Mouse (Mus musculus) heart, embryonic 16.5 days (tissue): ENCODE measurements around the gene Tex38. TPM values are rescaled to one million over a fixed set of nuclear protein-coding genes. Genes with fewer than 3 reads are reported as not detected.

Source experiments
- ATAC-seq: fragments of 200-750 bp; cut with Nextera tagmentation; replicated peaks from 2 replicates; pipeline ENCODE4 v1.8.0; 2017; ENCODE audit warnings: moderate number of reproducible peaks; ENCODE audit not compliant: insufficient read depth, low FRiP score; ENCODE audit errors: extremely low read depth
- H3K27ac ChIP-seq: fragments of 300-500 bp; sonication (generic); 2 replicates; pipeline ENCODE4 v1.5.1; 2014; ENCODE audit warnings: mild to moderate bottlenecking, low read length, control low read depth, moderate library complexity
- H3K27me3 ChIP-seq: fragments of 300-500 bp; sonication (generic); 2 replicates; pipeline ENCODE4 v1.6.1; 2014; ENCODE audit warnings: low read length, mixed read lengths; ENCODE audit not compliant: control insufficient read depth, insufficient read depth
- H3K36me3 ChIP-seq: fragments of 300-500 bp; sonication (generic); 2 replicates; pipeline ENCODE4 v1.6.1; 2014; ENCODE audit not compliant: control insufficient read depth, insufficient read depth
- H3K4me1 ChIP-seq: fragments of 300-500 bp; sonication (generic); 2 replicates; pipeline ENCODE4 v1.6.1; 2014; ENCODE audit warnings: low read length, mixed read lengths; ENCODE audit not compliant: control insufficient read depth, insufficient read depth
- H3K4me2 ChIP-seq: fragments of 300-500 bp; sonication (generic); 2 replicates; pipeline ENCODE4 v1.6.1; 2014; ENCODE audit warnings: low read depth, mild to moderate bottlenecking, control low read depth, low read length
- H3K4me3 ChIP-seq: fragments of 300-500 bp; sonication (generic); 2 replicates; pipeline ENCODE4 v1.5.1; 2014; ENCODE audit warnings: mild to moderate bottlenecking, control low read depth, low read length
- H3K9ac ChIP-seq: fragments of 300-500 bp; sonication (generic); 2 replicates; pipeline ENCODE4 v1.6.1; 2014; ENCODE audit warnings: low read length, control low read depth
- H3K9me3 ChIP-seq: fragments of 300-500 bp; sonication (generic); replicated peaks from 2 replicates; pipeline ENCODE4 v1.6.1; 2016; ENCODE audit warnings: low read length; ENCODE audit not compliant: control insufficient read depth
- WGBS: fragments of 180-500 bp; shearing (Covaris S2); extraction: QIAGEN DNeasy Blood & Tissue Kit; methylation state at CpG from one replicate; pipeline ENCODE4 v1.1.7; 2014; 5-methylcytosine and 5-hydroxymethylcytosine counted together
- polyA plus RNA-seq: library from polyadenylated mRNA; unstranded; fragments of >200 nt; fragmentation: Nextera tagmentation; extraction: Ambion mirVana; gene quantifications from 2 replicates; pipeline ENCODE4 v1.2.1, GENCODE M21; 2015

The Tex38 gene
- polyA plus RNA-seq, 1 experiment from 2014 or later, result not detected

DNA sequence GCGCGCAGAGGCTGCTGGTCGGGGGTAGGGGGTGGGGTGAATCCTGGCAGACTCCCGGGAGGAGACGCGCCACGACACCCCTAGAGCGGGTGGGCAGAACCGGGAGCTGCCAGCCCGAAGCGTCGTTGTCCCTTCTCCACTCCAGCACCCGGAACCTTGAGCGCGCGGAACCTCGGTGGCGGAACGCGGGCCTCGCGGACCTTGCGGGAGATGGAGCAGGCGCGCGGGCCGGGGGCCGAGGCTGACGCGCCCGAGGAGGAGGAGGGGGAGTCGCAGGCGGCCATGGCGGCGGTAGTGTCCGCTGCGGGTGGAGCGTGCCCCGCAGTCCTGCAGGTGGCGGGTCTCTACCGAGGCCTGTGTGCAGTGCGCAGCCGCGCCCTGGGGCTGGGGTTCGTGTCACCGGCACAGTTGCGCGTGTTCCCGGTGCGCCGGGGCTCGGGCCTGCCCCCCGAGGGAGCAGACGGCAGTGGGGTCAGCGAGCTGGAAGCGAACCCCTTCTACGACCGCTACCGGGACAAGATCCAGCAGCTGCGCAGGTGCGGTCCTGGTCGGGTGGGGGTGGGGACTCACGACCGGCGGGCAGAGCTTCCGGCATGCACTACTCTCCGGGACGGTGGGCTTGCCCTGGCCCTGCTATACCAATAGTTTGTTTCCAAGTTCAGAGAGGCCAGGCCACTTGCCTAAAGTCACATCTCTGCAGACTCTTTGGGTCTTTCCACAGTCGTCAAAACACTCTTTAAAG, 4.1 kb upstream of the Tex38 start, which contains the start of gene Atpaf1:
Gene Atpaf1, plus strand, starts transcription at position 44 of the 742 bp plus-strand sequence.
- under 1% methylated on average over 69 of the region's 69 CpGs for WGBS
- Histone ChIP-seq H3K27ac (peak within 1 kb of the TSS; percentile 78), H3K27me3 (no peaks in the 10 kb centered on the region), H3K9me3 (no peaks in the 10 kb centered on the region), H3K4me2 (peak within 1 kb of the TSS; percentile 93), H3K9ac (peak within 1 kb of the TSS; percentile 91), H3K36me3 (peaks cover 11% of the 10 kb centered on the region), H3K4me3 (peak within 1 kb of the TSS; percentile 72), H3K4me1 (peaks cover 4% of the 10 kb centered on the region)
- ATAC-seq, result peak; percentile 83

- ATAC-seq, result no peak
- Histone ChIP-seq H3K9me3 (no peaks in the 10 kb centered on the region), H3K4me1 (peaks cover 4% of the 10 kb centered on the region), H3K36me3 (no peaks in the 10 kb centered on the region), H3K27ac (no peak overlapping the region), H3K4me3 (no peak overlapping the region), H3K27me3 (no peaks in the 10 kb centered on the region), H3K9ac (no peak overlapping the region), H3K4me2 (no peak overlapping the region)
- 87% methylated on average over 5 of the region's 5 CpGs for WGBS
These were observed 1.4 kb upstream of the Tex38 start for GRCm38 (mm10) chr4:115782026-115782805.

DNA sequence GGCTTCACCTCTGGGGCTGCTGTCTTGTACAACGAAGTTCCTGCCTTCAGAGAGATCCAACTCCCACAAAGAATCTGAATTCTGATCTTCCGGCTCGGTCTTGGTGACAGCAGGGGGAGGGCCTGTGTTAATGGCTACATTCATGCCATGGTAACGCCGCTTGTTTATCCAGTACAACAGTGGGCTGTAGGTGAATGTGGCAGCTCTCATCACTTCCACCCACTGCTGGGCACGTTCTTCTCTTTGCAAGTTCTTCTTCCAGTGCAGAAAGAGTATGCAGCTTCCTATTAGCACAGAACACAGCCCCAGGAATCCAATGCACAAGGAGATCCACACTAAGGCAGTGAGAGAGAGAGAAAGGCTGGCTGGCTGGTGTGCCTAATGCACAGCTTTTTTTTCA, 549 bp downstream of the Tex38 start:
- no peak overlapping the region for H3K27ac ChIP-seq
- WGBS, result 41% methylated on average over 6 of the region's 6 CpGs
- peaks cover 2% of the 10 kb centered on the region; the same call in 1 of the 2 replicates for H3K36me3 ChIP-seq
- no peak overlapping the region for H3K9ac ChIP-seq
- H3K4me2 ChIP-seq, result no peak overlapping the region
- no peaks in the 10 kb centered on the region; the same call in 1 of the 2 replicates for H3K4me1 ChIP-seq
- no peak for ATAC-seq
- no peaks in the 10 kb centered on the region for H3K27me3 ChIP-seq
- no peak overlapping the region for H3K4me3 ChIP-seq
- H3K9me3 ChIP-seq, result no peaks in the 10 kb centered on the region

DNA sequence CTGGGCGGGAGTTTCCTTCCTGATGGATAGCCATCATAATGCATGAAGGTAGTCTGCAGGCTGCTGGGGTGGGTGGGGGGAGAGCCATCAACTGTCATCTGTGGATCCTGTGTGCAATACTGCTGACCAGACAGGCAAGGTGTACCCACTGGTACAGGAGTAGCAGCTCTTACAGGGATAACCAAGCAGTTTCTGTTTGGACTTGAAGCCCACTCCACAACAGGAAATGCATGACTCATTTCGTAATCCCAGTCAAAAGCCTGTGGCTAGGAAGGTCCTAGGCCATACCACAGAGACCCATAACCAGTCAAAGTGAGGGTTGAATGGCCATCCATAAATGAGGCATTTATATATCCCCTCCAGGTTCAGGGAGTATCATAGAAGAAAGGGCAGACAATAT, 3.2 kb downstream of the Tex38 start:
- H3K4me1 ChIP-seq, result no peaks in the 10 kb centered on the region; the same call in 1 of the 2 replicates
- no peak overlapping the region for H3K27ac ChIP-seq
- ATAC-seq, result no peak
- H3K4me2 ChIP-seq, result no peak overlapping the region
- H3K36me3 ChIP-seq, result peaks cover 10% of the 10 kb centered on the region; the same call in 1 of the 2 replicates
- H3K4me3 ChIP-seq, result no peak overlapping the region
- no peaks in the 10 kb centered on the region for H3K27me3 ChIP-seq
- no peak overlapping the region for H3K9ac ChIP-seq
- WGBS, result 87% methylated on average over 2 of the region's 2 CpGs
- H3K9me3 ChIP-seq, result no peaks in the 10 kb centered on the region

- H3K4me1 ChIP-seq, result no peaks in the 10 kb centered on the region; the same call in 1 of the 2 replicates
- no peak for ATAC-seq
- no peak overlapping the region for H3K4me2 ChIP-seq
- 71% methylated on average over 6 of the region's 6 CpGs for WGBS
- H3K27ac ChIP-seq, result no peak overlapping the region
- no peaks in the 10 kb centered on the region for H3K27me3 ChIP-seq
- H3K9me3 ChIP-seq, result no peaks in the 10 kb centered on the region
- no peak overlapping the region for H3K4me3 ChIP-seq
- H3K36me3 ChIP-seq, result peaks cover 15% of the 10 kb centered on the region
- no peak overlapping the region for H3K9ac ChIP-seq
These were observed 5.8 kb downstream of the Tex38 start for GRCm38 (mm10) chr4:115775056-115775455.

GRCm38 (mm10) chr4:115767647-115768467, 13.0 kb downstream of the Tex38 start:
- H3K9ac ChIP-seq, result no peak overlapping the region
- no peaks in the 10 kb centered on the region for H3K9me3 ChIP-seq
- H3K4me1 ChIP-seq, result no peaks in the 10 kb centered on the region
- no peak overlapping the region for H3K27ac ChIP-seq
- no peak overlapping the region for H3K4me2 ChIP-seq
- H3K27me3 ChIP-seq, result no peaks in the 10 kb centered on the region
- H3K36me3 ChIP-seq, result peaks cover 31% of the 10 kb centered on the region
- no peak for ATAC-seq
- 74% methylated on average over 11 of the region's 11 CpGs for WGBS
- no peak overlapping the region for H3K4me3 ChIP-seq

- H3K27me3 ChIP-seq, result no peaks in the 10 kb centered on the region
- WGBS, result 93% methylated on average over 11 of the region's 11 CpGs
- no peak overlapping the region for H3K27ac ChIP-seq
- ATAC-seq, result no peak
- peaks cover 6% of the 10 kb centered on the region; the same call in 1 of the 2 replicates for H3K4me1 ChIP-seq
- H3K9me3 ChIP-seq, result no peaks in the 10 kb centered on the region
- no peak overlapping the region for H3K9ac ChIP-seq
- no peak overlapping the region for H3K4me3 ChIP-seq
- H3K4me2 ChIP-seq, result no peak overlapping the region
- H3K36me3 ChIP-seq, result peaks cover 39% of the 10 kb centered on the region
These were observed 16.2 kb downstream of the Tex38 start for GRCm38 (mm10) chr4:115764581-115764980.

GRCm38 (mm10) chr4:115761206-115761605, 19.6 kb downstream of the Tex38 start:
- WGBS, result 40% methylated on average over 3 of the region's 3 CpGs
- Histone ChIP-seq H3K4me3 (no peak overlapping the region), H3K9me3 (no peaks in the 10 kb centered on the region), H3K9ac (no peak overlapping the region), H3K27me3 (no peaks in the 10 kb centered on the region), H3K4me2 (no peak overlapping the region), H3K4me1 (peaks cover 6% of the 10 kb centered on the region; the same call in 1 of the 2 replicates), H3K27ac (no peak overlapping the region), H3K36me3 (peaks cover 41% of the 10 kb centered on the region)
- no peak for ATAC-seq
